Mouse (Mus musculus) embryonic facial prominence, embryonic 10.5 days (tissue): ENCODE measurements around the gene Hsdl1. TPM values are rescaled to one million over a fixed set of nuclear protein-coding genes. Genes with fewer than 3 reads are reported as not detected.

Source experiments
- DNase-seq: peaks from one replicate; pipeline ENCODE4 v3.0.0-alpha.2; 2017; ENCODE audit warnings: low spot score
- H3K27ac ChIP-seq: fragments of 300-500 bp; sonication (generic); replicated peaks from 2 replicates; pipeline ENCODE4 v1.5.1; 2016; ENCODE audit warnings: mild to moderate bottlenecking
- H3K27me3 ChIP-seq: fragments of 300-500 bp; sonication (generic); replicated peaks from 2 replicates; pipeline ENCODE4 v1.6.1; 2016; ENCODE audit warnings: low read depth, mild to moderate bottlenecking; ENCODE audit not compliant: poor library complexity, severe bottlenecking
- H3K36me3 ChIP-seq: fragments of 300-500 bp; sonication (generic); replicated peaks from 2 replicates; pipeline ENCODE4 v1.6.1; 2016; ENCODE audit warnings: mild to moderate bottlenecking, moderate library complexity
- H3K4me1 ChIP-seq: fragments of 300-500 bp; sonication (generic); 2 replicates; pipeline ENCODE4 v1.6.1; 2016
- H3K4me3 ChIP-seq: fragments of 300-500 bp; sonication (generic); 2 replicates; pipeline ENCODE4 v1.5.1; 2016; ENCODE audit warnings: mild to moderate bottlenecking, moderate library complexity
- H3K9me3 ChIP-seq: fragments of 300-500 bp; sonication (generic); 2 replicates; pipeline ENCODE4 v1.6.1; 2016; ENCODE audit warnings: mild to moderate bottlenecking
- WGBS: fragments of 180-500 bp; shearing (Covaris S2); methylation state at CpG from one replicate; pipeline ENCODE4 v1.1.7; 2016; 5-methylcytosine and 5-hydroxymethylcytosine counted together
- polyA plus RNA-seq: library from polyadenylated mRNA; unstranded; fragments of >200 nt; fragmentation: Nextera tagmentation; extraction: Ambion mirVana; gene quantifications from 2 replicates; pipeline ENCODE4 v1.2.1, GENCODE M21; 2016

The Hsdl1 gene
- polyA plus RNA-seq, 1 experiment from 2014 or later = 42.0 TPM

DNA sequence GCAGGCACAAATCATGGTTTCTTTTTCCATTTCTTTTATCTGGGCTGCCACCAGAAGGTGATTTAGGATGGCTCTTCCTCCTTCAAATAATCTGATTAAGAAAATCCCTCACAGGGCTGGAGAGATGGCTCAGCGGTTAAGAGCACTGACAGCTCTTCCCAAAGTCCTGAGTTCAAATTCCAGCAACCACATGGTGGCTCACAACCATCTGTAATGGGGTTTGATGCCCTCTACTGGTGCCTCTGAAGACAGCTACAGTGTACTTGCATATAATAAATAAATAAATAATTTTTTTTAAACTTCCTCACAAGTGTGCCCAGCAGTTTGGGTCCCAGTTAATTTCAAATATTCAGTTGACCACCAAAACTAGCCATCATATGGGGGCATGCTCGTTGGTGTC, 31.2 kb upstream of the Hsdl1 start:
- no peak for DNase-seq
- 84% methylated on average over 2 of the region's 2 CpGs for WGBS
- H3K9me3 ChIP-seq = peaks cover 8% of the 10 kb centered on the region; the same call in 1 of the 2 replicates
- H3K36me3 ChIP-seq = peaks cover 21% of the 10 kb centered on the region
- no peak overlapping the region for H3K27ac ChIP-seq
- H3K4me1 ChIP-seq = peaks cover 18% of the 10 kb centered on the region
- H3K4me3 ChIP-seq = no peak overlapping the region
- no peaks in the 10 kb centered on the region for H3K27me3 ChIP-seq

DNA sequence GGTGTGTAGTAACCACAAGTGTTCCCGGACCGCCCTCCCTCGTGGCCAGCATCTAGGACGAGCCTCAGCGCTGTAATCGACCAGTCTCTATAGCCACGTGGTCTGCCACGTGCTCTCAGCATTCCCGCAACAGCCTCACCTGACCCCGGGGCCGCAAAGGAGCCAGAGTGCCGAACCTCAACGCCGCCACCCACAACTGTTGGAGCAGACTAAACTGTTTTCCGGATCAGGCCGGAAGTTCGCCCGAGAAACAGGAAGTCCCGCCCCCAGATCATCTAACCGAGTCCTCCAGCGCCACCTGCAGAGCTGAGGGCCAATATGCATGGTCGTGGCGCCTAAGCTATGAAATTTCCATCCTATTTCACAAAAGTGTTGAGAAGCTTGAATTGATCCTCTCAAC, 30.0 kb upstream of the Hsdl1 start, which contains the start of gene Taf1c:
Gene Taf1c, minus strand, starts transcription at position 227 of the 400 bp plus-strand sequence.
- peaks cover 8% of the 10 kb centered on the region; the same call in 1 of the 2 replicates for H3K9me3 ChIP-seq
- peak; percentile 93 for DNase-seq
- peaks cover 15% of the 10 kb centered on the region for H3K4me1 ChIP-seq
- no peaks in the 10 kb centered on the region for H3K27me3 ChIP-seq
- peaks cover 33% of the 10 kb centered on the region for H3K36me3 ChIP-seq
- peak within 1 kb of the TSS; percentile 84 for H3K27ac ChIP-seq
- peak within 1 kb of the TSS; percentile 81 for H3K4me3 ChIP-seq
- under 1% methylated on average over 23 of the region's 23 CpGs for WGBS

DNA sequence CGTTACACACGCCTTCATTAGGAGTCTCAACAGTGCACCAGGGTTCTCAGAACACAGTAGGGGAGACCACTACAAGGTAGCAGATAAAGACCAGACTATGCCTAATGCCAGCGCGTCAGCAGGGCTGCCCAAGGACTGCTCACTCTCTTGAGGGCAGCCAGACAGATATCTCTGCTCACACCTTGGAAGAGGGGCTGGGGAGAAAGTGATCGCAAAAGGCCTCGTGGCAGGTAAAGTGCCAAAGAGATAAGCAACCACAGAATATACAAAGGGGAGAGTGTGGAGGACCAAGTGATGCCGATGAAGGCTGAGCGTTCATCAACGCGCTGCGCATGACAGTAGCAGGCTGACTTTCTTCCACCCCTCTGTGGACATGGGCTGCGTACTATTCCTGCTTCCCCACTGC, 29.4 kb upstream of the Hsdl1 start:
- Histone ChIP-seq H3K4me3 (peak overlapping the region; percentile 81), H3K4me1 (peaks cover 15% of the 10 kb centered on the region), H3K9me3 (peaks cover 5% of the 10 kb centered on the region; the same call in 1 of the 2 replicates), H3K27me3 (no peaks in the 10 kb centered on the region), H3K36me3 (peaks cover 39% of the 10 kb centered on the region), H3K27ac (peak overlapping the region; percentile 84)
- 42% methylated on average over 12 of the region's 12 CpGs for WGBS
- no peak for DNase-seq

DNA sequence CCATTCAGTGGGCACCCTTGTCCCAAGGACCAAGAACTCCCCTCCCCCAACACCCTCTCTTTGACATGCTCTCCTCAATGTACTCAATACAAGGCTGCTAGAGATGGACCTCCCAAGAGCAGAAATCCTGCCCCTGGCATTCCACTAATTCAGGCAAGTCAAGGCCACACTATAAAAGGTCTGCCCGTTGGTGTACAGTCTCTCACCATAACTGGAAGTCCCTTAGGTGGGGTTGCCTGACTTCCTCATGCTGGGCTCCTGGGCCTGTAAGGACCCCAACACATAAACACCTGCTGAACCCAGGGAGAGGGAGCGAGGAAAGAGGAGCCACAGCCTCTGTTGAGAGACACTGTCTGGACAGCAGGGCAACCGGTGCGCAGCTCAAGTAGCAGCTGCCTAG, 28.8 kb upstream of the Hsdl1 start:
- Histone ChIP-seq H3K4me3 (peak overlapping the region; percentile 81), H3K27ac (no peak overlapping the region; the same call in 1 of the 2 replicates)

DNA sequence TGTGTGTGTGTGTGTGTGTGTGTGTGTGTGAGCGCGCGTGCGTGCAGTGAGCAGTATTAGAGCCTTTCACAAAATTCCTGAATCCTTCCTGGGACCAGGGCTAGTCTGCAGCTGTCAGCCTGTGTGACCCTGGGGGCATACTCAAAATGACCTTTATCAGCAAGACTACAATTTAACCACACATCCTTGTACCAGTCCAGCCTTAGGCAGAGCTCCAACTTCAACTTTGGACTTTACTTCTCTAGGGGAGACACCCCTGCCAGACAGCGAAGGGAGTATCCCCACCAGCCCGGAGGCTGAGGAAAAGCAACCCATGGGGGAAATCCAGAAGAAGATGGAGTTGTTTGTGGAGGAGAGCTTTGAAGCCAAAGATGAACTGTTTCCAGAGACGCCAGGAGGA, 16.5 kb upstream of the Hsdl1 start:
- Histone ChIP-seq H3K36me3 (peaks cover 5% of the 10 kb centered on the region), H3K4me3 (no peak overlapping the region), H3K4me1 (peaks cover 17% of the 10 kb centered on the region), H3K27me3 (0 out of 2 replicates have a peak, but pooled peaks cover under 1% of the 10 kb centered on the region), H3K27ac (no peak overlapping the region), H3K9me3 (no peaks in the 10 kb centered on the region)
- 90% methylated on average over 7 of the region's 7 CpGs for WGBS
- no peak for DNase-seq

More for the DNA sequence above, 28.8 kb upstream of the Hsdl1 start:
- Histone ChIP-seq H3K9me3 (no peaks in the 10 kb centered on the region), H3K36me3 (peaks cover 45% of the 10 kb centered on the region), H3K4me1 (peaks cover 15% of the 10 kb centered on the region), H3K27me3 (no peaks in the 10 kb centered on the region)
- no peak for DNase-seq
- 92% methylated on average over 4 of the region's 4 CpGs for WGBS

DNA sequence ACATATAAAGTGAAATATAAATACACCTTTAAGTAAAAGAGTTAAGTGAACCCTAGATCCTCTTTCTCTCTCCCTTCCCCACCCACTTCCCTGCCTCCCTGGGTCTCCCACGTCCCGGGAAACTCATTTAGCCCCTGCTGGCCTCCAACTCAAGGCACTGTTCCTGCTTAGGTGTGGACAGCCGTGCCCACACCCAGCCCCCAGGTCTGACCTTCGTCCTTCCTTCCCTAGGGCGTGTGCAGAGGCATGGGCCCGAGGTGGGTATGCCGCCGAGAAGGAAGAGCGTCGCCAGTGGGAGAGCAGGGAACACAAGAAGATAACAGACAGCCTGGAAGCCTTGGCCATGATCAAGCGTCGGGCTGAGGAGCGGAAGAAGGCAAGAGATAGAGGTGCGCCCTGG, 15.4 kb upstream of the Hsdl1 start:
- H3K27ac ChIP-seq = no peak overlapping the region
- no peaks in the 10 kb centered on the region for H3K9me3 ChIP-seq
- DNase-seq = no peak
- H3K4me1 ChIP-seq = peaks cover 21% of the 10 kb centered on the region
- no peaks in the 10 kb centered on the region for H3K36me3 ChIP-seq
- 83% methylated on average over 14 of the region's 14 CpGs for WGBS
- H3K4me3 ChIP-seq = no peak overlapping the region
- peaks cover 11% of the 10 kb centered on the region for H3K27me3 ChIP-seq

DNA sequence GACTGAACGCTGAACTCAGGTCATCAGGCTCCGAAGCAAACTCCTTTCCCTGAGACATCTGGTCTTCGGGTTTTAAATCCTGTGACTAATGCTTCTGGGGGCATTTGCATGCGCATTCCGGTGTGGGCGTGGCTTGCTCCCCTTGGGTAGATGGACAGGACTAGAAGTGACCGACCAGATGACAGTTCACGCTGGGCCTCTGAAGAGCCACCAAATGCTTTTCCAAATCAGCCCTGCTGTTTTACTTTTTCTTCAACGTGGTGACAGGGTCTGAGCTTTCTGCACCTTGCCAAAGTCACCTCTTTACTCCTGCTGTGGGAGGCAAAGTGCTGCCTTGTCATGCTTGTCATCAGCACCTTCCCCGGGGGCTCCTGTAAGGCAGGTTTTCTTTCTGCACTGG, 13.9 kb upstream of the Hsdl1 start:
- H3K4me1 ChIP-seq = peaks cover 17% of the 10 kb centered on the region
- H3K9me3 ChIP-seq = no peaks in the 10 kb centered on the region
- peaks cover 19% of the 10 kb centered on the region for H3K27me3 ChIP-seq
- DNase-seq = peak; percentile 37
- H3K27ac ChIP-seq = no peak overlapping the region
- WGBS = 27% methylated on average over 10 of the region's 10 CpGs
- H3K36me3 ChIP-seq = no peaks in the 10 kb centered on the region
- H3K4me3 ChIP-seq = no peak overlapping the region

DNA sequence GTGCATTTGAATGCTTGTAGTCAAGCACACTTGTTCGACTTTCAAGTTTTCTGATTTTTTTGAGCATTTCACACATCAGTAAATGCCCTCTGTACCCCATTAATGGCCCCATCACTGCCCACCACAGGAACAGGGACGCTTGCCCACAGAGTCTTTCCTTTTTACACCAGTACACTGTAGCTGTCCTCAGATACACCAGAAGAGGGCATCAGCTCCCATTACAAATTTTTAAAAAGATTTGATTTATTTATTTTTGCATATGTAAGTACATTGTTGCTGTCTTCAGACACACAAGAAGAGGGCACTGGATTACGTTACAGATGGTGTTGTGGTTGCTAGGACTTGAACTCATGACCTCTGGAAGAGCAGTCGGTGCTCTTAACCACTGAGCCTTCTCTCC, 13.3 kb upstream of the Hsdl1 start:
- DNase-seq = no peak
- Histone ChIP-seq H3K4me1 (peaks cover 17% of the 10 kb centered on the region), H3K4me3 (no peak overlapping the region), H3K9me3 (no peaks in the 10 kb centered on the region), H3K36me3 (no peaks in the 10 kb centered on the region), H3K27ac (no peak overlapping the region), H3K27me3 (peaks cover 19% of the 10 kb centered on the region)
- 60% methylated on average over 4 of the region's 4 CpGs for WGBS

DNA sequence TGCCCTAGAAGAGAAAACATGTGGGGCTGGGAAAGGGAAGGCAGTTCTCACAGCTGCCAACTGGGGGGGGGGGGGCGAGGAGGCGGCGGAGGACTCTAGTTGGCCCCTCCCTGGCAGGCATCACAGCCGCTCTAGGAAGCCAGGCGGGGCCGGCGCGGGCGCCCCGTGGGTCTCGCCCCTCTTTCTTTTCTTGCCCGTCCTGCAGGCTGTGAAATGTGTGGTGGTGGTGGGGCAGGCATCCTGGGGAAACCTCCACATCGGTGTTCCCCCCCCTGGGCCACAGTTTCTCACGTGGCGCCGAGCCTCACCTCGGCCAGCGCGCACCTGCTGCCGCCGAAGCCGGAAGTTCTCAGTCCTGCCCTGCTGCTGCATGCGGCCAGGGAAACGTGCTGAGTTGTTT, 10.9 kb upstream of the Hsdl1 start:
- Histone ChIP-seq H3K36me3 (no peaks in the 10 kb centered on the region), H3K27me3 (peaks cover 19% of the 10 kb centered on the region), H3K4me3 (peak overlapping the region; percentile 53), H3K4me1 (peaks cover 14% of the 10 kb centered on the region), H3K27ac (no peak overlapping the region), H3K9me3 (no peaks in the 10 kb centered on the region)
- DNase-seq = peak; percentile 30
- WGBS = 27% methylated on average over 24 of the region's 24 CpGs

DNA sequence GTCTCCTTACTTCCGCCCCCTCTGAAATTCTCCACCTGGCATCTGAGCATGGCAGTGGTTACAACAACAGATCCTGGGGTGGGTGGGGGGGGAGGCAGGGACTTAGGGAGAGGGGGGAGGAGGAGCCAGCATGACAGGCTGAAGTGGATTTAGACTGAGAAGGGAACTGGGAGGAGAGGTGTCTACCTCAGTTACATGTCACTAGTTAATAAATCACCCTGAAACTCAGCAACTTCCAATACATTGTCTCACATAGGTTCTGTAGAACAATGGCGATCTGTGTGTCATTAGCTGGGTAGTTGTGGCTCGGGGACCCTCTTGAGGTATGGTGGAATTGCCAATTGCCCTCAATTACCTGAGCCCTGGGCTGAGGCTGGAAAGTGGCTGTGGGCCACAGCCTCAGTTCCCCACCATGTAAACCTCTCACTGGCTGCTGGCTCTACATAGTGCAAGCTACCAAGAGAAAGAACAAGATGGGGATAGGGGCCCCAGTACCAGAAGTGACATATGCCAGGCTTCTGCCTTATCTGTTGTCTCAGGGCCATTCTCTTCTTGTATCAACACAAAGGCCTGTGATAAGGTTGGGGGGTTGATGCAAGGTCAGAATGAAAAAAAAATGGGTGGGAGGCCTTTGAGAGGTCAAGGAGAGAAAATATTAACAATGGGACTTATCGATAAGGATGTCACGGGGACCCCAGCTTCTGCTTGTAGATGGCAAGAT, 5.6 kb upstream of the Hsdl1 start:
- H3K4me3 ChIP-seq = no peak overlapping the region
- H3K4me1 ChIP-seq = no peaks in the 10 kb centered on the region; the same call in 1 of the 2 replicates
- no peaks in the 10 kb centered on the region for H3K9me3 ChIP-seq
- DNase-seq = no peak
- peaks cover 55% of the 10 kb centered on the region for H3K27me3 ChIP-seq
- WGBS = 85% methylated on average over 5 of the region's 5 CpGs
- no peaks in the 10 kb centered on the region for H3K36me3 ChIP-seq
- H3K27ac ChIP-seq = no peak overlapping the region

DNA sequence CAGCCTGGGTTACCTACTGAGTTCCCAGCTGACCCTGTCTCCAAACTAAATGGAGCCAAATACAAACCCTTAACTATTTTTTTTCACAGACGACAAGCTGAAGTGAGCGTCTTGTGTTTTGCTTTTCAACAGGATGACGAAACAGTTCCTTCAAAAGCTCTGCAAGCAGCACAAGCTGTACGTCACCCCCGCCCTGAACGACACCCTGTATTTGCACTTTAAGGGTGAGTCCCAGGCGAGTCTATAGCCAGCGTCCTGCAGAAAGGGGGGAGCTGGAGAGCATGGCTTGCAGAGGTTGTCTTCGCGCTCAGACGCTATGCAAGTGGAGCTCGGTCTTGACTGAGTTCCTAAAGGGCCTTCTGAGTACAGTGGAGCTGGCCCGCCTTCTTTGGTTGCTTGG, 4.1 kb upstream of the Hsdl1 start:
- H3K4me3 ChIP-seq = no peak overlapping the region
- WGBS = 45% methylated on average over 13 of the region's 13 CpGs
- no peak for DNase-seq
- peaks cover 14% of the 10 kb centered on the region for H3K4me1 ChIP-seq
- H3K9me3 ChIP-seq = no peaks in the 10 kb centered on the region
- peaks cover 54% of the 10 kb centered on the region for H3K27me3 ChIP-seq
- H3K36me3 ChIP-seq = no peaks in the 10 kb centered on the region
- H3K27ac ChIP-seq = no peak overlapping the region

DNA sequence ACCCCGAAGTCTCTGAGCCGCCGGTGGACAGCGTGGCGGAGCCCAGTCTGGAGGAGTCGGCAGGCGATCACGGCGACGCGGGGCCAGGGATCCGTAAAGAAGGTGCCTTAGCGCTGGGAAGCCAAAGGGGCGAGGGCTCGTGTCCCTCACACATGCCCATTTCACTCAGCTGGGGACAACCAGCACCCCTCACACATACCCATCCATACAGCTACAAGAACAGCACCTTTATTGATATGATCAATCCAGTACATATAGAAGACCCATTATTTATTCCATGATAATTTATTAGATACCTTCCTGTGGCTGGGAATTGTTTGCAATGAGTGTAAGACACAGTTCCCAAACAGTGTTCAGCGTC, 363 bp upstream of the Hsdl1 start:
- H3K9me3 ChIP-seq = no peaks in the 10 kb centered on the region
- DNase-seq = no peak
- H3K27ac ChIP-seq = peak overlapping the region; percentile 89
- H3K27me3 ChIP-seq = peaks cover 73% of the 10 kb centered on the region
- no peaks in the 10 kb centered on the region for H3K36me3 ChIP-seq
- peaks cover 30% of the 10 kb centered on the region for H3K4me1 ChIP-seq
- WGBS = 3% methylated on average over 16 of the region's 16 CpGs
- peak overlapping the region; percentile 91 for H3K4me3 ChIP-seq

DNA sequence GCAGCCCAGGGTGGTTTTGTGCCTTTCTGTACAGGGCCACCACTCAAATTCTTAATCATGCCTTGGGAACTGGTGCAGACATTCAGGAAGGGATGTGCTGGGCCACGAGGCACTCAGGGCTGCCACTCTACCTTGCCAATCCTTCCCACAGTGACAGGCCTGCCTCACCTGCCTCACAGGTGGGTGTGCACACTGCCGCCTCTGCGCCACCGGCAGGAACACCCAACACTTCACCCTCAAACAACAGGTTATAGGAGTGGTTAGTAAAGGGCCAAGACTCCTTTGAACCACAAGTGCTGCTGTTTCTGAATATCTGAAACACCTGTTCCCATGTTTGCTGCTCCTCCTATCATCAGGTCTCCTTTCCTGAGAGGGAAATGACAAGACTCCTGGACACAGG, 2.6 kb downstream of the Hsdl1 start:
- peaks cover 46% of the 10 kb centered on the region for H3K27me3 ChIP-seq
- peaks cover 35% of the 10 kb centered on the region for H3K4me1 ChIP-seq
- H3K4me3 ChIP-seq = no peak overlapping the region
- H3K27ac ChIP-seq = no peak overlapping the region
- no peak for DNase-seq
- 89% methylated on average over 4 of the region's 4 CpGs for WGBS
- peaks cover 8% of the 10 kb centered on the region for H3K36me3 ChIP-seq
- no peaks in the 10 kb centered on the region for H3K9me3 ChIP-seq
